Mouse (Mus musculus): ENCODE results near the gene Il11.

DNA sequence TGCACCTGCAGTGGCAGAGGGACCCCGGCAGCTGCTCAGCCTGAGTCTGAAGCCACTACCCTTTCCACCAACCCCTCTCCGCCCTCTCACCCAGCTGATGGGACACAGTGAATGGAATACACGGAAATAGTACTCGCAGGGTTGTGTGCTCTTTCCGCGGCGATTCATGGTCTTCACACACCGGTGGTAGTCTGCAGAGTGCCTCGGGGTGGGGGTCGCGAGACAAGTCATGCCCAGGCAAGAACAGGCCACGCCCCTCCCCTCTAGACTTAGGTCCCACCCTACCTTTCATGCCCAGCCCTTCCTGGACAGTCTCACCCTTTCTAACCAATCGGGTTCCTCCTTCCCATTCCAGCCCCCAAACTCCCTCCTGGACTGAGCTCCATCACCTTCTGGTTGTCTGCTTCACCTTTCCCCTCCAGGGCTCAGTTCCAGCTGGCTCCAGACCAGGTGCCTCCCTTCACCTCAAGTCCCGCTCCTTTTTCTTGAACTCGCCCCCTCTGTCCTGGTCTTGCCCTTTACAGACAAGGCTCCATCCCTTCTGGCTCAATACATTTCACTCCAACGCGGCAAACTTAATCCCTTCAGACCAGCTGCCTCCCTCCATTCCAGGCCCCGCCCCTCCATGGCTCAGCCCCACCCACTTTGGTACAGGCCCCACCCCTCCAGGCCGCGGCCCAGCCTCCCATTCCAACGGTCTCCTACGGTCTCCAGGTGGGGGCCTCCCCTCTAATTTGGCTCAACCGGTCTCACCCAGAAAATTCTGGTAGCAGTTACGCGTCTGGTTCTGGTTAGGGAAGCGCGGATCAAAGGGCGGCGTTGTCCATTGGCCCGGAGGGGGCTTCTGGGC, 30.5 kb downstream of the Il11 start:
- TF ChIP-seq CTCF (IDR thresholded peaks at IDR 0.05; ENCODE audit: insufficient read depth, low read depth, low read length): no peak
- TF ChIP-seq POLR2A (IDR thresholded peaks at IDR 0.05; ENCODE audit: insufficient read depth, low read depth, low read length): no peak
